ENCODE assay signal across 25 mouse cellular contexts in the genomic region with DNA sequence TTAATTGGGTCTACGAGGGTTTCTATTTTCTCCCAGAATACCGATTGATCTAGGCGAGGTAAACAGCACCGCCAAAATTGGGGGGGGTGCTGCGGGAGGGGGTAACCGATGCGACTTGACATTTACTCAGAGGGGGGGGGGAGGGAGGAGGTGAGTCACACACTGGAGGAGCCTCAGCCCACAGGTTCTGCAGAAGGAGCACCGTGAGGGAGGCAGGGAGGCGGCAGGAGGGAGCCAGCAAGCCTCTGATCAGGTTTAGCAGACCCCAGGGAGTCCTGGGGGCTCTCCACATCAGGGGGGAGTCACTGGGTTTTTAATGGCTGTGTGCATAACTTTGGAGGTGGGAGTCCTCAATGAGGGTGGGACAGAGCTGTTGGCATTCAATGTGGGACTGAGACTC. TPM values are rescaled to one million over a fixed set of nuclear protein-coding genes. Genes with fewer than 3 reads are reported as not detected.
DNase-seq lines count a peak whose midpoint lies in the region; ATAC-seq and TF ChIP-seq lines count a peak whose summit lies in the region.
"Had no signal": no experiment of that assay in that cellular context is flagged by ENCODE, and none has a peak within 500 bp of the region (broad histone marks: within the 10 kb centered on the region; RNA-seq: fewer than 3 reads in every experiment).

No protein-coding gene starts in this region.

- H3K27ac ChIP-seq in left cerebral cortex, adult 2 months, result peak overlapping the region; percentile 67; the same call in 1 of the 2 replicates
- H3K27ac ChIP-seq in limb, embryonic 11.5 days (replicated peaks; ENCODE audit: low read depth, low read length), result no peak overlapping the region
- H3K27ac ChIP-seq: intestine, embryonic 15.5 days; liver, embryonic 12.5 days; midbrain, embryonic 12.5 days had no signal

- H3K36me3 ChIP-seq in limb, embryonic 11.5 days (ENCODE audit: control insufficient read depth, insufficient read depth, low read length), result no peaks in the 10 kb centered on the region
- H3K36me3 ChIP-seq: intestine, embryonic 15.5 days; liver, embryonic 12.5 days; midbrain, embryonic 12.5 days had no signal

- WGBS in limb, embryonic 11.5 days, result 10% methylated on average over 9 of the region's 9 CpGs

- intact Hi-C loops in left cerebral cortex, adult 2 months (cut with DNase I), result no loop called here

- no peaks in the 10 kb centered on the region for H3K9me3 ChIP-seq in limb, embryonic 11.5 days (ENCODE audit: control insufficient read depth, low read length)
- H3K9me3 ChIP-seq: intestine, embryonic 15.5 days; liver, embryonic 12.5 days; midbrain, embryonic 12.5 days had no signal

- no peaks in the 10 kb centered on the region for H3K27me3 ChIP-seq in limb, embryonic 11.5 days (ENCODE audit: control insufficient read depth, insufficient read depth, low read length)
- H3K27me3 ChIP-seq: intestine, embryonic 15.5 days; midbrain, embryonic 12.5 days; Patski had no signal

- H3K4me2 ChIP-seq in limb, embryonic 11.5 days (ENCODE audit: low read depth, severe bottlenecking), result no peak overlapping the region
- H3K4me2 ChIP-seq: intestine, embryonic 15.5 days; liver, embryonic 12.5 days; midbrain, embryonic 12.5 days had no signal

- no peak for ATAC-seq in CD4-positive, CD25-positive, alpha-beta regulatory T cell, adult 4 months
- ATAC-seq in limb, embryonic 11.5 days (ENCODE audit: insufficient number of reproducible peaks, low FRiP score, low TSS enrichment, low read depth), result no peak
- ATAC-seq: forebrain, postnatal 0 days; hindbrain, embryonic 16.5 days; liver, embryonic 12.5 days; Patski had no signal

- no peak overlapping the region for H3K4me3 ChIP-seq in left cerebral cortex, adult 2 months
- no peak overlapping the region for H3K4me3 ChIP-seq in limb, embryonic 11.5 days (ENCODE audit: low read depth, low read length)
- H3K4me3 ChIP-seq: intestine, embryonic 15.5 days; liver, embryonic 12.5 days; midbrain, embryonic 12.5 days had no signal

- DNase-seq in CD4-positive, CD25-positive, alpha-beta regulatory T cell, adult 2 months (ENCODE audit: low read depth, low spot score), result peak; percentile 39
- DNase-seq in left cerebral cortex, adult 2 months (ENCODE audit: extremely low spot score in 1 of 2, low spot score in 2 of 2), result peak; percentile 34 to 38
- no peak for DNase-seq in left cerebral cortex, adult 11 months (ENCODE audit: low spot score)
- peak; percentile 81 for DNase-seq in brain, adult 2 months (ENCODE audit: low read depth, low spot score)
- DNase-seq in limb, embryonic 11.5 days (ENCODE audit: low spot score), result no peak
- no peak for DNase-seq in testis, postnatal 14 days (ENCODE audit: low spot score)
- DNase-seq in thymus, postnatal 0 days (ENCODE audit: low spot score), result no peak
- DNase-seq: adrenal gland, adult 2 months; cerebellum, adult 18-20 months; cerebellum, postnatal 14 days; forebrain, postnatal 0 days; gastrocnemius, postnatal 36 days; heart, postnatal 4 days; kidney, adult 9 months; kidney, postnatal 36 days; layer of hippocampus, postnatal 36 days; lung, adult 18-20 months; lung, postnatal 10 days; thymus, postnatal 36 days had no signal

- TF ChIP-seq CTCF in left cerebral cortex, adult 2 months (IDR thresholded peaks at IDR 0.05), result no peak

- 0 out of 2 replicates have a peak, but pooled peaks cover 9% of the 10 kb centered on the region for H3K4me1 ChIP-seq in limb, embryonic 11.5 days (ENCODE audit: control insufficient read depth, insufficient read depth, low read length)
- H3K4me1 ChIP-seq: liver, embryonic 12.5 days; midbrain, embryonic 12.5 days had no signal

- 0 out of 2 replicates have a peak overlapping the region, but pooled peaks have one; percentile 5 for H3K9ac ChIP-seq in limb, embryonic 11.5 days (ENCODE audit: low read length)
- H3K9ac ChIP-seq: forebrain, postnatal 0 days; intestine, embryonic 15.5 days; liver, embryonic 12.5 days; midbrain, embryonic 12.5 days had no signal

RNA-seq across cellular contexts. Expression of gene Ier5l, which starts 51.3 kb away (rescaled TPM):
- polyA plus RNA-seq in CD4-positive, CD25-positive, alpha-beta regulatory T cell, adult 4 months (2017; shearing (Covaris generic)), result under 1 TPM in 1 of 2 experiments, not detected in 1; 0.20 TPM
- total RNA-seq in left cerebral cortex, adult 2 months (2021), result 10 to 100 TPM; 20.9 to 25.3 TPM
- polyA plus RNA-seq in limb, embryonic 11.5 days (2014; fragmentation: Nextera tagmentation; extraction: Ambion mirVana), result 7.1 and 9.7 TPM in 2 replicates
- 0.55 and 0.69 TPM in 2 replicates for polyA plus RNA-seq in thymus, postnatal 0 days (2015; fragmentation: Nextera tagmentation; extraction: Ambion mirVana)

Comparison
In these comparisons a context has a peak if more than half of its experiments do, and no peak if none do; other contexts are left out.
1. DNase-seq: peak in CD4-positive, CD25-positive, alpha-beta regulatory T cell, adult 2 months (single experiment), left cerebral cortex, adult 2 months (2 of 2) and brain, adult 2 months (single experiment); none in left cerebral cortex, adult 11 months (single experiment), limb, embryonic 11.5 days (single experiment), testis, postnatal 14 days (single experiment) and thymus, postnatal 0 days (single experiment).